Mouse (Mus musculus): ENCODE measurements at regions not wholly inside any gene's neighbourhood (a gene's known extent, or its start where the extent isn't known, plus 50 kb on each side); places are given as distances from the start of the nearest gene placed in this dataset.

- TF ChIP-seq CTCF (IDR thresholded peaks at IDR 0.05) (no peak), POLR2A (IDR thresholded peaks at IDR 0.05; ENCODE audit: insufficient read depth, low read depth, low read length) (no peak), EP300 (IDR thresholded peaks at IDR 0.05; ENCODE audit: insufficient read depth, low read depth, low read length) (no peak)
These were observed 177.3 kb upstream of the Pum3 start for GRCm38 (mm10) chr19:27606933-27607332.

All from heart, adult 2 months (tissue).